Mouse (Mus musculus) myocyte (in vitro differentiated cells): ENCODE measurements at regions not wholly inside any gene's neighbourhood (a gene's known extent, or its start where the extent isn't known, plus 50 kb on each side); places are given as distances from the start of the nearest gene placed in this dataset.

ENCODE experiments used
- CEBPB ChIP-seq: IDR thresholded peaks from 2 replicates; pipeline ENCODE4 v1.6.1; 2011; ENCODE audit warnings: mild to moderate bottlenecking, moderate library complexity; ENCODE audit not compliant: poor library complexity, insufficient read depth, severe bottlenecking
- E2F4 ChIP-seq: IDR thresholded peaks from one replicate; pipeline ENCODE4 v1.6.1; 2011; ENCODE audit warnings: mild to moderate bottlenecking, control low read depth, moderate library complexity; ENCODE audit not compliant: insufficient read depth
- MYOD1 ChIP-seq, 3 experiments: IDR thresholded peaks; one replicate each; pipeline ENCODE4 v1.6.1; 2011; ENCODE audit warnings: control low read depth in 2 of 3, low read depth in 2 of 3, mild to moderate bottlenecking in 2 of 3, moderate library complexity in 1 of 3; ENCODE audit not compliant: insufficient read length in 2 of 3, control insufficient read depth in 1 of 3
- POLR2A ChIP-seq: IDR thresholded peaks from one replicate; pipeline ENCODE4 v1.6.1; 2011; ENCODE audit warnings: low read depth, mild to moderate bottlenecking, control low read depth, moderate library complexity; ENCODE audit not compliant: insufficient read length
- POLR2AphosphoS2 ChIP-seq: IDR thresholded peaks from one replicate; pipeline ENCODE4 v1.6.1; 2011; ENCODE audit warnings: low read depth, control low read depth; ENCODE audit not compliant: insufficient read length
- REST ChIP-seq: IDR thresholded peaks from one replicate; pipeline ENCODE4 v1.6.1; 2011; ENCODE audit warnings: mild to moderate bottlenecking, control low read depth, moderate library complexity; ENCODE audit not compliant: insufficient read depth, insufficient read length
- TCF12 ChIP-seq: IDR thresholded peaks from one replicate; pipeline ENCODE4 v1.6.1; 2011; ENCODE audit warnings: mild to moderate bottlenecking, control low read depth; ENCODE audit not compliant: poor library complexity, insufficient read depth, severe bottlenecking
- USF1 ChIP-seq: IDR thresholded peaks from one replicate; pipeline ENCODE4 v1.6.1; 2011; ENCODE audit warnings: low read depth, mild to moderate bottlenecking, control low read depth, moderate library complexity

- TF ChIP-seq TCF12 (no peak), POLR2A (no peak), REST (no peak), POLR2AphosphoS2 (no peak), USF1 (no peak), MYOD1 (IDR thresholded peaks at IDR 0.05; ENCODE audit: control insufficient read depth in 1 of 3, insufficient read length in 2 of 3, low read depth in 2 of 3) (no peak), CEBPB (no peak), E2F4 (no peak)
Observed at GRCm38 (mm10) chr13:41701345-41701744, 95.6 kb downstream of the Tmem170b start.
